Mouse (Mus musculus) ES-E14 (cell line): ENCODE data around the gene Rhoc. TPM values are rescaled to one million over a fixed set of nuclear protein-coding genes. Genes with fewer than 3 reads are reported as not detected.
A peak's percentile ranks its signal among the peaks of the same experiment; 100 is the strongest.

Source experiments
- DNase-seq: peaks from one replicate; pipeline ENCODE4 v3.0.0-alpha.2; 2013; ENCODE audit warnings: low read depth, low spot score
- H3K27ac ChIP-seq: 2 replicates; pipeline ENCODE4 v1.5.1; 2012; ENCODE audit warnings: low read depth, mild to moderate bottlenecking, low read length, moderate library complexity, mixed read lengths; ENCODE audit not compliant: poor library complexity, insufficient read depth, severe bottlenecking
- H3K36me3 ChIP-seq: 2 replicates; pipeline ENCODE4 v1.6.1; 2012; ENCODE audit warnings: mild to moderate bottlenecking, low read length, moderate library complexity, mixed read lengths; ENCODE audit not compliant: control insufficient read depth, poor library complexity, insufficient read depth, severe bottlenecking
- H3K4me1 ChIP-seq, 2 experiments: fragments of 150-350 bp in 1 of 2; sonication (generic) in 1 of 2; 2 replicates each; pipeline ENCODE4 v1.6.1; 2012; ENCODE audit warnings: low read length in 2 of 2, mild to moderate bottlenecking in 1 of 2, mixed read lengths in 1 of 2; ENCODE audit not compliant: control insufficient read depth in 2 of 2, insufficient read depth in 2 of 2, poor library complexity in 1 of 2
- H3K4me3 ChIP-seq, 2 experiments: fragments of 150-350 bp in 1 of 2; sonication (generic) in 1 of 2; 2 replicates each; pipeline ENCODE4 v1.5.1; 2012; ENCODE audit warnings: low read length in 2 of 2, low read depth in 1 of 2, mild to moderate bottlenecking in 1 of 2, mixed read lengths in 1 of 2; ENCODE audit not compliant: insufficient read depth in 1 of 2, poor library complexity in 1 of 2, severe bottlenecking in 1 of 2
- H3K9ac ChIP-seq: 2 replicates; pipeline ENCODE4 v1.6.1; 2012; ENCODE audit warnings: low read depth, mild to moderate bottlenecking, low read length, mixed read lengths; ENCODE audit not compliant: poor library complexity, insufficient read depth, severe bottlenecking
- H3K9me3 ChIP-seq: fragments of 150-350 bp; sonication (generic); 2 replicates; pipeline ENCODE4 v1.6.1; 2012; ENCODE audit warnings: low read depth, mild to moderate bottlenecking, low read length; ENCODE audit not compliant: control insufficient read depth, insufficient read depth
- CHD2 ChIP-seq: IDR thresholded peaks from 2 replicates; pipeline ENCODE4 v1.6.1; 2014; ENCODE audit warnings: mild to moderate bottlenecking, low read depth, low read length, inconsistent platforms
- HCFC1 ChIP-seq: IDR thresholded peaks from 2 replicates; pipeline ENCODE4 v1.6.1; 2012; ENCODE audit warnings: low read length, inconsistent platforms, borderline replicate concordance; ENCODE audit not compliant: insufficient read depth
- MAFK ChIP-seq: IDR thresholded peaks from 2 replicates; pipeline ENCODE4 v1.6.1; 2014; ENCODE audit warnings: mild to moderate bottlenecking, low read depth, low read length, inconsistent platforms; ENCODE audit not compliant: insufficient read depth
- ZC3H11A ChIP-seq: IDR thresholded peaks from 2 replicates; pipeline ENCODE4 v1.6.1; 2012; ENCODE audit warnings: low read depth, mild to moderate bottlenecking, inconsistent platforms, low read length, borderline replicate concordance
- ZNF384 ChIP-seq: IDR thresholded peaks from 2 replicates; pipeline ENCODE4 v1.6.1; 2012; ENCODE audit warnings: low read depth, low read length, inconsistent platforms
- in situ Hi-C, 2 experiments: fragments of 600-800 bp; cut with MboI; formaldehyde crosslinking; loops; one replicate each; pipeline ENCODE4 v1.15.1; 2025; ENCODE audit warnings: low sequenced_read_pairs in 2 of 2, inconsistent platforms in 1 of 2; ENCODE audit not compliant: unreplicated experiment in 2 of 2
- total RNA-seq: library from RNA; depleted of rRNA; stranded (reverse); fragments of 300-350 nt; gene quantifications from 2 replicates; pipeline ENCODE4 v1.2.3, GENCODE M21; 2012

The Rhoc gene
- total RNA-seq, 1 experiment: 99.9 TPM

- Histone ChIP-seq H3K9me3 (no peaks in the 10 kb centered on the region), H3K27ac (no peak overlapping the region), H3K4me1 (peaks cover 0 to 6% of the 10 kb centered on the region in 2 experiments; a peak in 1 of 4 replicates), H3K36me3 (no peaks in the 10 kb centered on the region), H3K4me3 (no peak overlapping the region), H3K9ac (no peak overlapping the region)
- in situ Hi-C loops: loop anchor here (10.0 to 25.0 kb wide), 2 partner anchors 282 to 289 kb away; partner anchors contain the start of genes Cttnbp2nl (in 2 of the 2) and 4930564D02Rik (in 1 of the 2)
- no peak for TF ChIP-seq ZNF384
- TF ChIP-seq CHD2: no peak
- no peak for TF ChIP-seq HCFC1
- TF ChIP-seq MAFK: no peak
- no peak for TF ChIP-seq ZC3H11A
- no peak for DNase-seq
Measured at GRCm38 (mm10) chr3:104773301-104773700, 14.9 kb upstream of the Rhoc start.

DNA sequence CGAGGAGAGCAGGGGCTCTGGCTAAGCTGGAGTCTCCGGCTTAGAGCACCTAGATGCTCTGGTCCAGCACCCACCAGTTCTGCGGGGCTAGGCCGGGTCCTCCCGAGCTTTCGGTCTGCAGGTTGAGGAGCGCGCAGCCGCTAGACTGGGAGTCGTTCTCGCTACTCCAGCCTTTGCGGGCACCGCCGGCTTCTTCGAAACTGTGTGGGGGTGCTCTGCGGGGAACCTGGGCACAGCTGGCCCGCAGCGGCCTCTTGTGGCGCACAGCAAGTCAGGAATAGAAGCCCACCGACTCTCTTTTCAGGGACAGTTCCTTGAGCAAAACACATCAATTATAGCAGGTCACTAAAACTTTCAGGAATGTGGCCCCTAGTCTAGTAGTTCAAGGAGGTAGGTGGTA, 10.8 kb upstream of the Rhoc start:
- no peak for DNase-seq
- TF ChIP-seq MAFK (no peak), HCFC1 (no peak), CHD2 (no peak)
- Histone ChIP-seq H3K4me3 (peak overlapping the region; percentile 34 to 35), H3K4me1 (peaks cover 2 to 10% of the 10 kb centered on the region in 2 experiments; a peak in 3 of 4 replicates), H3K9ac (no peak overlapping the region), H3K9me3 (no peaks in the 10 kb centered on the region), H3K27ac (no peak overlapping the region), H3K36me3 (no peaks in the 10 kb centered on the region)
- in situ Hi-C loops: loop anchor here in 1 of 2 experiments (10.0 kb wide), 1 partner anchor 277 kb away; the partner anchor contains the start of gene Cttnbp2nl

DNA sequence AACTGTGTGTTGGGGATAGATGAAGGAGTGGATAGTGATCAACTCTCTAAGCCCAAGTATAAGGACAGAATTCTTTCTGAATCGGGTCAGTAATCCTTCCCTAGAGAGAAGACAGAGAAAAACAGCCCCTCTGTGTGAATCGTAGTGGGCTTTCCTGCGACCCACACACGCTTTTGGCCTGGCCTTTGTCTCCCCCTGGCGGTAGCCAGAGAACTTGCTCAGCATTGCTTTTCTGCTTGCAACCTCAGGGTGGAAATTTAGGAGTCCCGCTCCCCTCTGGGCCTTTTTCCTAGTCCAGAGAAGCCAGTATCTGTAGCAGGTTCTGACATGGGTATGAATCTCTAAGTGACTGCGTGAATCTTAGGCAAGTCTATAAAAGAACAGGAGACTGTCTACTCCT, 8.2 kb upstream of the Rhoc start:
- in situ Hi-C loops: loop anchor here in 1 of 2 experiments (10.0 kb wide), 1 partner anchor 275 kb away; the partner anchor contains the start of gene Cttnbp2nl
- TF ChIP-seq CHD2 (no peak), HCFC1 (no peak), ZC3H11A (peak; percentile 55; the same call in 1 of the 2 replicates), MAFK (0 out of 2 replicates have a peak, but pooled peaks have one; percentile 7)
- H3K9me3 ChIP-seq: no peaks in the 10 kb centered on the region
- no peak for DNase-seq
- no peak overlapping the region for H3K4me3 ChIP-seq
- H3K4me1 ChIP-seq: peaks cover 5 to 27% of the 10 kb centered on the region in 2 experiments; a peak in 3 of 4 replicates
- no peaks in the 10 kb centered on the region; the same call in 1 of the 2 replicates for H3K36me3 ChIP-seq
- H3K9ac ChIP-seq: no peak overlapping the region
- no peak overlapping the region for H3K27ac ChIP-seq

DNA sequence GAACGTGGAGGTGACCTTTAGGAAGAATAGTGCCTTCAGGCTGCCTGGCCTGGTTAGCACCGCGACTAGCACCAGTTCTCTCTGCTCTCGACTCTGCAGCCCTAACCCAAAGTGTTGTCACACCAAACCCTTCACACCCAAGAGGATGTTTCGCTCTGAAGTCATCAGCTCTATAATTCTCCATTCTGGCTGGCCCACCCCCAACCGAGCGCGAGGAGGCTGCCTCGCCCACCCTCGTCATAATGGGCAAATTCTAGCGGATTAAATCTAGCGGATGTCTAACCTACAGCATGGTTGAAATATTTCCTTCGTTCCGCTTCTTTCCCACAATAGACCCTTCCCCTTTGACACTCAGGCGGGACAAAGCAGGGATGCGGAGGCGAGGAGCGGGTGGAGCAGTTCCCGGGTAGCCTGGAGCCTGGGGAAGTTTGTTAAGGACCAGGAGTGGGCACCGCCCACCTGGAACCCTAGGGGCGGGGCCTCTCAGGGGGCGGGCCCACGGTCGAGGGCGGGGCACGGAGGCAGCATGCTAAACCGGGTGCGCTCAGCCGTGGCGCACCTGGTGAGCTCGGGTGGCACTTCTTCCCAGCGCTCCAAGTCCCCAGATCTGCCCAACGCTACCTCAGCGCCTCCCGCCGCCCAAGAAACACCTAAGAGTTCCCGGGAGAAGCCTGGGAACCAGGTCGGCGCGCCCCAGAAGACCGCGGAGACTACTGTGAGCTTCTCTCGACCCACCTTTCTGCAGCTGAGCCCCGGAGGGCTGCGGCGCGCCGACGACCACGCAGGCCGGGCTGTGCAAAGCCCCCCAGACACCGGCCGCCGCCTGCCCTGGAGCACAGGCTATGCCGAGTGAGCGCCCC, 7.4 kb upstream of the Rhoc start, which contains the start of gene Ppm1j:
Gene Ppm1j, plus strand, starts transcription at position 496 of the 860 bp plus-strand sequence.
- no peak for TF ChIP-seq MAFK
- TF ChIP-seq ZNF384: no peak
- no peak for TF ChIP-seq HCFC1
- no peak for TF ChIP-seq CHD2
- no peak for TF ChIP-seq ZC3H11A
- in situ Hi-C loops: no loop called here
- peak within 1 kb of the TSS; percentile 14; the same call in 1 of the 2 replicates for H3K27ac ChIP-seq

More for the DNA sequence above, 7.4 kb upstream of the Rhoc start, which contains the start of gene Ppm1j:
- peaks cover 5% of the 10 kb centered on the region for H3K36me3 ChIP-seq
- DNase-seq: peak; percentile 83
- no peaks in the 10 kb centered on the region for H3K9me3 ChIP-seq
- peak within 1 kb of the TSS; percentile 84 for H3K9ac ChIP-seq
- peaks cover 5 to 27% of the 10 kb centered on the region in 2 experiments; a peak in 3 of 4 replicates for H3K4me1 ChIP-seq
- H3K4me3 ChIP-seq: peak within 1 kb of the TSS; percentile 92 to 93
